Mouse (Mus musculus) adrenal gland, adult 18-20 months (tissue): ENCODE measurements around the gene Fbxw21. TPM values are rescaled to one million over a fixed set of nuclear protein-coding genes. Genes with fewer than 3 reads are reported as not detected.

Experiments
- DNase-seq, 2 experiments: peaks; one replicate each; pipeline ENCODE4 v3.0.0; 2021 to 2022; ENCODE audit warnings: low spot score in 2 of 2
- total RNA-seq, 2 experiments: library from RNA; stranded (reverse); gene quantifications; 1 replicate in 1 of 2; 2 replicates in 1 of 2; pipeline ENCODE4 v1.2.3; 2021

Gene Fbxw21
- total RNA-seq, 2 experiments from 2014 or later, result not detected

DNA sequence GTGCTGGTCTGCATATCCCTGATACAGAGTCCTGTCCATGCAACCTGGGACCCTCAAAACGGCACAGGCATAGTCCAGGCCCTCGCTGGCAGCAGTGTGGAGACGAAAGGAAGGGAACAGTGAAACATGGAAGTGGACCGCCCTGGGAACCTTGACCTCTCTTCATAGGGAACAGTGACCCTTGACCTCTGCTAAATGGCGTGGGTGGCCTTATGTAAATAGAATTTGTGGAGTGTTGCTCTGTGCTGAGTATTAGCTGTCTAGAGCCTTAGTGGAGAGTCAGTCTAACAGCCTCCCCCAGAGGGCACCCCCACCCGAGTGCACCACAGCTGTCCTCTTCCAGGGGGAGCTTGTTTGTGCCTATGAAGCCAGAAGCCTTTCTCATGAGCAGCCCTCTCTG lies 69.0 kb downstream of the Fbxw21 start:
- DNase-seq, result no peak

DNA sequence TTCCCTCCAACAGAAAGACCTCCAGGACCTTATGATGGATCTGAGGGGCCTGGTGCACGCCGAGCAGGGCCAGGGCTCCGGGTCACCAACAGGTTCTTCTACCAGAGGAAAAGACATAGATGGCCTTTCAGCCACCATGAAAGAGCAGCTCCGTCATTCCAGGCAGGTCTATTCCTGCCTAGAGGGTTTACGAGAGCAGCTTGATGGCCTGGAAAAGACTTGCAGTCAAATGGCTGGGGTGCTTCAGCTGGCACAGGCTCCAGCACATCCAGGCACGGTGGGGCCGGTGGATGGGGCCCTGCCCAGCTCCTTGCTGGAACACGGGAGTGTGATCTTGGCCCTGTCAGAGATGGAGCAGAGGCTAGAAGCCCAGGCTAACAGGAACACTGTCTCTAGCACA lies 70.0 kb downstream of the Fbxw21 start:
- DNase-seq, result no peak

GRCm38 (mm10) chr9:109090446-109090845 lies 71.4 kb downstream of the Fbxw21 start:
- DNase-seq, result no peak

Other genes starting within 250 kb of the Fbxw21 start
- gene Tmem89, start 247.4 kb downstream of the Fbxw21 start, total RNA-seq, result under 1 TPM in 1 of 2 experiments, not detected in 1; 0.32 TPM
- gene Uqcrc1, start 225.4 kb downstream of the Fbxw21 start, total RNA-seq, result 1,000 to 10,000 TPM in 1 of 2 experiments, 100 to 1,000 TPM in 1; 638 to 1,072 TPM
- gene Col7a1, start 208.5 kb downstream of the Fbxw21 start, total RNA-seq, result 1 to 10 TPM; 6.4 to 7.5 TPM
- gene Ucn2, start 176.0 kb downstream of the Fbxw21 start, total RNA-seq, result under 1 TPM; 0.26 to 0.53 TPM
- gene Pfkfb4, start 170.3 kb downstream of the Fbxw21 start, total RNA-seq, result 10 to 100 TPM in 1 of 2 experiments, 1 to 10 TPM in 1; 7.6 to 13.7 TPM
- 100 to 1,000 TPM; 126 to 137 TPM for gene Shisa5, start 123.5 kb downstream of the Fbxw21 start, total RNA-seq
- 10 to 100 TPM; 15.8 to 21.6 TPM for gene Trex1, start 102.3 kb downstream of the Fbxw21 start, total RNA-seq
- 10 to 100 TPM; 14.7 to 15.2 TPM for gene Atrip, start 87.9 kb downstream of the Fbxw21 start, total RNA-seq
- gene Ccdc51, start 79.5 kb downstream of the Fbxw21 start, total RNA-seq, result 10 to 100 TPM; 11.8 to 12.6 TPM
- 100 to 1,000 TPM; 319 to 392 TPM for gene Tma7, start 79.5 kb downstream of the Fbxw21 start, total RNA-seq
- gene Plxnb1, start 66.7 kb downstream of the Fbxw21 start, total RNA-seq, result 100 to 1,000 TPM in 1 of 2 experiments, 10 to 100 TPM in 1; 63.9 to 107 TPM
- not detected for gene Fbxw13, start 33.9 kb upstream of the Fbxw21 start, total RNA-seq
- gene Fbxw20, start 72.7 kb upstream of the Fbxw21 start, total RNA-seq, result not detected
- gene Fbxw14, start 125.6 kb upstream of the Fbxw21 start, total RNA-seq, result not detected
- gene Fbxw28, start 177.6 kb upstream of the Fbxw21 start, total RNA-seq, result not detected
- gene Fbxw22, start 242.3 kb upstream of the Fbxw21 start, total RNA-seq, result not detected